Mouse (Mus musculus): ENCODE results near the gene Pdcd1lg2. TPM values are rescaled to one million over a fixed set of nuclear protein-coding genes. Genes with fewer than 3 reads are reported as not detected.
A peak's percentile ranks its signal among the peaks of the same experiment; 100 is the strongest.

Pdcd1lg2 gene
- polyA plus RNA-seq, 1 experiment = not detected

DNA sequence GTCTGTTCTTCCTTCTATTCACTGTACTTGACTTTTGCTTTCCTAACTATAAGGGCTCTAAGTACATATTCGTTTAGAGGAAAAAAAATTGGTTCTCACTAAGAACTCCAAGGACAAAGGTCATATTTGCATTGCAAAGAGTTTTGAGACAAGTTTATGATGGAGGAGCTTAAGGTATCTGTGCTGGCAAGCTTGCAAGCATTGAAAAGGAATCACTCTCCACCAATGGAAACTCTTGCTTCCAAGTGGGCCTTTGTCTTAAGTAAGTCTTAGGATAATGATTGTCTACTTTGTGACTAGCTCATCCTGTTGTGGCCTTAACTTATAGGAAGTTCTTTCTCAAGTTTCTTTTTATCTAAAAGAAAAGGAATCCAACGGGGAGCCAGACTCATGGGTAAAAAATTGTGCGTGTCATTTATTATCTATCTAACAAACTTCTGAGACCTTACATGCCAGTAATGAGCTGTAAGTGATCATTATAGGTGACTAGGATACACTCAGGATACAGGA lies 5.7 kb downstream of the Pdcd1lg2 start:
- H3K4me3 ChIP-seq (replicated peaks) = no peak overlapping the region

DNA sequence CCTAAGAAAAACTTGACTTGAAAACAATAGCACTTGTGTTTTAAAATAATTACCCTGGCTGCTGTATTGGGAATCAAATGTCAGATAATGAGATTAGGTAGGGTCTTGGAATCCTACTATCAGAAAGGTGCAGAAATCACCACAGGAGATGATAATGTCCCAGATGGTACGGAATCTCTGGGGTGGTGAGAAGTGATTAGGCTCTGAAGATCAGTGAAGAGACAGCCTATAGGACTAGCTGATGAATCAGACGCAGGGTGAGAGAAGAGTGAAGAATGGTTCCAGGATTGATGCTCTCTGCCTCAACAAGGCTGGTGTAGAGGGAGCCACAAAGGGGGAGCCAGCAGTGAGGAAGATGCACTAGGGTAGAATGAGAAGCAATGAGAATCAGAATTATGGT lies 6.5 kb downstream of the Pdcd1lg2 start:
- H3K27me3 ChIP-seq (replicated peaks) = no peaks in the 10 kb centered on the region
- peaks cover 72% of the 10 kb centered on the region for H3K4me1 ChIP-seq
- H3K9me3 ChIP-seq = no peaks in the 10 kb centered on the region
- H3K36me3 ChIP-seq (replicated peaks; ENCODE audit: low read length) = no peaks in the 10 kb centered on the region
- peak overlapping the region; percentile 81 for H3K4me3 ChIP-seq (replicated peaks)
- TF ChIP-seq FLI1 (IDR thresholded peaks at IDR 0.05; ENCODE audit: low read length) (no peak), GATA1 (IDR thresholded peaks at IDR 0.05; ENCODE audit: borderline replicate concordance, low read length) (no peak)

More for the DNA sequence above, 5.7 kb downstream of the Pdcd1lg2 start:
- Histone ChIP-seq H3K4me1 (peaks cover 66% of the 10 kb centered on the region), H3K27me3 (replicated peaks) (no peaks in the 10 kb centered on the region), H3K9me3 (no peaks in the 10 kb centered on the region), H3K36me3 (replicated peaks; ENCODE audit: low read length) (no peaks in the 10 kb centered on the region)
- TF ChIP-seq GATA1 (IDR thresholded peaks at IDR 0.05; ENCODE audit: borderline replicate concordance, low read length) = no peak
- no peak for TF ChIP-seq FLI1 (IDR thresholded peaks at IDR 0.05; ENCODE audit: low read length)

DNA sequence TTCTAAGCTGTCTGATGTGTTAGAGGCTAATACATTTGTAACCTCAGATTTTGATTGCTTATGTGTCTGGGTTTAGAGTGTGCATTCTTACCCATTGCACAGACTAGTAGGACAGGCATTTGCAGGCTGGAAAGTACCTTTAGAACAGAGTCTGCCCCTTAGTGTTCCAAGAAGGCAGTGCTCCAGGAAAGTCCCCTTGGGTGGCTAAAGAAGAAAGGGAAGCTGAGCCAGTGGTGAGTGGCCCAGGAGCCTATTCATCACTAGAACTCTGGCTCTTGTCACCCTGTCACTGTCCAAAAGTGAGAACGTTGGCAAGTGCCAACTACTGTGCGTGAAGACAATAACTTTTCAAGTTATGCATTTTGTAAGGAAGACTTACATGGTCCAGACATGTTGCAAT lies 7.2 kb downstream of the Pdcd1lg2 start:
- H3K9me3 ChIP-seq = no peaks in the 10 kb centered on the region
- no peaks in the 10 kb centered on the region for H3K27me3 ChIP-seq (replicated peaks)
- H3K36me3 ChIP-seq (replicated peaks; ENCODE audit: low read length) = no peaks in the 10 kb centered on the region
- TF ChIP-seq FLI1 (IDR thresholded peaks at IDR 0.05; ENCODE audit: low read length) (no peak), GATA1 (IDR thresholded peaks at IDR 0.05; ENCODE audit: borderline replicate concordance, low read length) (no peak)
- peaks cover 79% of the 10 kb centered on the region for H3K4me1 ChIP-seq
- H3K4me3 ChIP-seq (replicated peaks) = peak overlapping the region; percentile 90

DNA sequence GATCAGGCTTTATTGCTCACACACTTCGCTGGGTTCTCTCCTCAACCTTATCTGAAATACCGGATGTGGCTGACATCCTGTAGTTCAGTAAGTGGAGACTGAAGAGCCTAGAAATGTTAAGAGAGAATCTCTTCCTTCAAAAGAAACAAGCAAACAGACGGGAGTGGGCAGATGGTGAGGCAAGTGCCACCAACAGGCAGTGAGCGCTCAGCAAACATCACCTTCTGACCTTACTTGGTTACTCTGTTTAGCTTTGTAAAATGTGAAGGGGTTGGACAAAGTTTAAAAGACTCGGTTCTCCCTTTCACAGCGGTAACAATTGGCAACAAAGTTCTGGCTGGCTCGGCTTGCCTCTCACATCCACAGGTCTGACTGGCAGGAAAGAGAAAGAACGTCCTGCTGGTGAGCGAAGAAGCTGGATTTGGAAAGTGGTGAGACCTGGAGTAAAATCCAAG lies 8.0 kb downstream of the Pdcd1lg2 start:
- peaks cover 82% of the 10 kb centered on the region for H3K4me1 ChIP-seq

DNA sequence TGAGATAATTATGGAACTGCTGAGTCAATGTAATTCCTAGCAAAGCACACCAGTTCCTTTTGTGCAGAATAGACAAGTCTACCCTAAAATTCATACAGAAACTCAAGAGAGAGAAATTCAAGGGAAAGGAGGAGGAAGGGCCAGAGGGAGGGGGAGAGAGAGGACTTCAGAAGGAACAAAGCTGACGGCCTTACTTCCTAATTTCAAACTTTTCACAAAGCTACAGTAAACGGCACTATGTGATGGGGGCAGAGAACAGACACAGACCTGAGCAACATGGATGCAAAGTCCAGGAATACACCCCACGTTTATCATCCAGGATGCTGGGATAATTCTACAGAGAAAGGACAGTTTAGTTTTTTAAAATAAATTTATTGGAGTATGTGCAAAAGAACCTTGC lies 8.8 kb downstream of the Pdcd1lg2 start:
- no peaks in the 10 kb centered on the region for H3K9me3 ChIP-seq
- H3K36me3 ChIP-seq (replicated peaks; ENCODE audit: low read length) = no peaks in the 10 kb centered on the region
- no peaks in the 10 kb centered on the region for H3K27me3 ChIP-seq (replicated peaks)
- peaks cover 83% of the 10 kb centered on the region for H3K4me1 ChIP-seq
- peak overlapping the region; percentile 90 for H3K4me3 ChIP-seq (replicated peaks)
- no peak for TF ChIP-seq GATA1 (IDR thresholded peaks at IDR 0.05; ENCODE audit: borderline replicate concordance, low read length)
- no peak for TF ChIP-seq FLI1 (IDR thresholded peaks at IDR 0.05; ENCODE audit: low read length)

More for the DNA sequence above, 8.0 kb downstream of the Pdcd1lg2 start:
- H3K36me3 ChIP-seq (replicated peaks; ENCODE audit: low read length) = no peaks in the 10 kb centered on the region
- TF ChIP-seq FLI1 (IDR thresholded peaks at IDR 0.05; ENCODE audit: low read length) = no peak
- no peak for TF ChIP-seq GATA1 (IDR thresholded peaks at IDR 0.05; ENCODE audit: borderline replicate concordance, low read length)
- peak overlapping the region; percentile 90 for H3K4me3 ChIP-seq (replicated peaks)
- H3K9me3 ChIP-seq = no peaks in the 10 kb centered on the region
- H3K27me3 ChIP-seq (replicated peaks) = no peaks in the 10 kb centered on the region

DNA sequence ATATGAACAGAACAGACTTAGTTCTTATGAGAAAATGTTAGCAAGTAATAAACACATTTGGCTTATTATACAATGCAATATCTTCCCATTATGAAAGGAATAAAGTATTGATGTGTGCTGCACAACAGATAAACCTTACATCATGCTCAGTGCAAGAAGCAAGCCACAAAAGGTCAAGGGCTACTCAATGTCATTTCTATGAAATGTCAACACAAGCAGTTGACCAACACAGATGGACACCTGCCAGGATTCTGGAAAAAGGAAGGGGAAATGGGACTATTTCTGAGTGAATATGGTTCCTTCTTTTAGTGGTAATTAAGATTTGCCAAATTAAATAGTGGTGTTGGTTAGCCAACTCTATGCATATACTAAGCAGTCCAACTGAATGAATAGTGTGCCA lies 9.2 kb downstream of the Pdcd1lg2 start:
- peaks cover 79% of the 10 kb centered on the region for H3K4me1 ChIP-seq
- TF ChIP-seq GATA1 (IDR thresholded peaks at IDR 0.05; ENCODE audit: borderline replicate concordance, low read length) (no peak), FLI1 (IDR thresholded peaks at IDR 0.05; ENCODE audit: low read length) (no peak)

DNA sequence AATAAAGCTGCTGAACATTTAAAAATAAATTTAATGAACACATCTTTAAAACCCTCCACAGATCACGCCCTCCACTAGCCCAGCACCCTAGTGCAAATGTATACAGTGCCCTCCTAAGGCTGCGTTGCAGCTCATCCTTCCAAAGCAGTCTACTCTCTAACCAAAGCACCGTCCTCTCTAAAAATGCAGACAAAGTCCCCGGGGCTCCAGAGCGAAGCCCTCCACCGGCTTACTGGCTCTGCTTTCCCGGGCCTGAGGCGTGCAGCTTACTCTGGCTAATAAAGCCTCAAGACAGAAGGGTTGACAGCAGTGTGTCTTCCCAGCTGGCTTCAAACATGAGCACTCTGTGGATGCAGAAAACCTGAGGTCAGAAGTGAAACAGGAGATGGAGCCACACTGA lies 9.7 kb downstream of the Pdcd1lg2 start:
- no peaks in the 10 kb centered on the region for H3K36me3 ChIP-seq (replicated peaks; ENCODE audit: low read length)
- peaks cover 74% of the 10 kb centered on the region for H3K4me1 ChIP-seq
- H3K9me3 ChIP-seq = no peaks in the 10 kb centered on the region
- TF ChIP-seq GATA1 (IDR thresholded peaks at IDR 0.05; ENCODE audit: borderline replicate concordance, low read length) (no peak), FLI1 (IDR thresholded peaks at IDR 0.05; ENCODE audit: low read length) (no peak)
- no peaks in the 10 kb centered on the region for H3K27me3 ChIP-seq (replicated peaks)
- no peak overlapping the region for H3K4me3 ChIP-seq (replicated peaks)

More for the DNA sequence above, 9.2 kb downstream of the Pdcd1lg2 start:
- no peaks in the 10 kb centered on the region for H3K36me3 ChIP-seq (replicated peaks; ENCODE audit: low read length)
- H3K27me3 ChIP-seq (replicated peaks) = no peaks in the 10 kb centered on the region
- peak overlapping the region; percentile 42 for H3K4me3 ChIP-seq (replicated peaks)
- no peaks in the 10 kb centered on the region for H3K9me3 ChIP-seq

DNA sequence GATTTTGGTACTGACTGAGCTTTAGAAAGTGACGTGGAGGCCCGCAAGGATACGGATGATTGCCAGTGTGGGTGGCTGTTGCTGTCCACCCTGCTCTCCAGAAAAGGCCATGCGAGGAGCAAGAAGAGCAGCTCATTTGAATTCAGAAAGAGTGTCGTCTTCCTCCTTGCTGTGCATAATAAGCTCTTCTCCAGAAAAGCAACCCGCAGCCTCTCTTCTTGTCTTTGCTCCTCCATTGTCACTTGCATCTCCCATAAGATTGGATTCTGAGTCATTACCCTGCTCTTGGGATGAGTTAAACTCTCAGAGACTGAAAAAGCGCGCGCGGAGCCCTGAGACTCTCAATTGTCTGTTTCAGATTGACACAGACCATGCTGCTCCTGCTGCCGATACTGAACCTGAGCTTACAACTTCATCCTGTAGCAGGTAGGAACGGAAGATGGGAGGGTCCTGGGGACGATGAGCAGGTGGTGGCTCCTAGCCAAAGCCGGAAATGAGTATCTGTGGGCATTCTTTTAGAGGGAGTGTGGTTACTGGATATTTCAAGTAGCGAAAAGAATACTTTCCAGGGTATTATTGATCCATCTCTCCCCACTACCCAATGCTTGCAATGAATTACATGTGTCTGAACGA lies 11.4 kb downstream of the Pdcd1lg2 start:
- Histone ChIP-seq H3K4me1 (peaks cover 60% of the 10 kb centered on the region), H3K4me3 (replicated peaks) (no peak overlapping the region), H3K27me3 (replicated peaks) (no peaks in the 10 kb centered on the region), H3K36me3 (replicated peaks; ENCODE audit: low read length) (no peaks in the 10 kb centered on the region), H3K9me3 (no peaks in the 10 kb centered on the region)
- TF ChIP-seq GATA1 (IDR thresholded peaks at IDR 0.05; ENCODE audit: borderline replicate concordance, low read length) = no peak

DNA sequence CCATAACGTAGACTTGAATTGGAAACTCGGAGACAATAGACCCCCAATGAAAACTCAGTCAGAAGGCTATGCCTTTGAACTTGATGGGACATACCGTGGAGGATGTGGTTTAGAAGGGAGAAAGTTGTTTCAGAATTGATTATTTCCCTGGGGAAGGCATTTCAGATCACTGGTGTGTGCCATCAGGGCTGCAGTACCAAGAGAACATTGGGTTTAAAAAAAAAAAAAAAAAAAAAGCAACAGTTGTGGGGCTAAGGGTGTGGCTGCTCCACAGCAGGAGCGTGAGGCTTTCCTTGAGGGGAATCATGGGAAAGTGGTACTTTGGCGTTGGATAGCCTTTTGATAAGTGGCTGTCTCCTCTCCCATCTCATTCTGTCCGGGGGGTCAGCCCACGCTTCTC lies 12.1 kb downstream of the Pdcd1lg2 start:
- Histone ChIP-seq H3K4me1 (peaks cover 53% of the 10 kb centered on the region), H3K4me3 (replicated peaks) (no peak overlapping the region), H3K36me3 (replicated peaks; ENCODE audit: low read length) (no peaks in the 10 kb centered on the region), H3K9me3 (no peaks in the 10 kb centered on the region), H3K27me3 (replicated peaks) (no peaks in the 10 kb centered on the region)
- TF ChIP-seq GATA1 (IDR thresholded peaks at IDR 0.05; ENCODE audit: borderline replicate concordance, low read length) (no peak), FLI1 (IDR thresholded peaks at IDR 0.05; ENCODE audit: low read length) (no peak)

DNA sequence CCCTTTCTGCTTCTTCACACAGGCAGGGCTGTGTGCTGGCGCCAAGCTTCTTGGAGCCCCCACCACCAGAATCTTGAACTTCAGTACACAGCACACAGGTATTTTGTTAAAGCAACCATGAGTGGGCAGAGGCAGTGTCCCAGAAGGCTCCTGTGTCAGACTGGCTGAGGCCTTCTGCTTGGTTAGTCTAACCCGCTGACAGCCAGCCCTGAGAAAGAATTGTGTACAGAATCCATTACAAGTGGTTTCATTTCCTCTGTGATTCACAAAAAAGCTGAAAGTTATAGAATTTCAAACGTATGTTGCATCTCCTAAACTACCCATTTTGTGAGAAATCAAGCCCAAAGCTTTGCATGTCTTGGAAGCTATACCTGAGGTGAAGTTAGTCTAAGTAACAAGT lies 19.8 kb downstream of the Pdcd1lg2 start:
- H3K9me3 ChIP-seq = peaks cover 10% of the 10 kb centered on the region
- no peak for TF ChIP-seq FLI1 (IDR thresholded peaks at IDR 0.05; ENCODE audit: low read length)
- no peak for TF ChIP-seq GATA1 (IDR thresholded peaks at IDR 0.05; ENCODE audit: borderline replicate concordance, low read length)
- peaks cover 16% of the 10 kb centered on the region for H3K36me3 ChIP-seq (replicated peaks; ENCODE audit: low read length)
- H3K4me3 ChIP-seq (replicated peaks) = no peak overlapping the region
- peaks cover 44% of the 10 kb centered on the region for H3K4me1 ChIP-seq
- H3K27me3 ChIP-seq (replicated peaks) = no peaks in the 10 kb centered on the region

All from megakaryocyte, embryonic 14.5 days (primary cell).